In genomic region chr5:16237972-16238371, GRCm38 (mm10) we compare ENCODE assay signal across 9 mouse cellular contexts.
DNase-seq lines count a peak whose midpoint lies in the region; ATAC-seq lines count a peak whose summit lies in the region.
"Had no signal": no experiment of that assay in that cellular context is flagged by ENCODE, and none has a peak within 500 bp of the region (broad histone marks: within the 10 kb centered on the region; RNA-seq: fewer than 3 reads in every experiment).

No protein-coding gene starts in this region.

- H3K4me2 ChIP-seq in heart, embryonic 11.5 days, result no peak overlapping the region
- H3K4me2 ChIP-seq in forebrain, embryonic 13.5 days, result no peak overlapping the region
- H3K4me2 ChIP-seq in hindbrain, embryonic 11.5 days (replicated peaks; ENCODE audit: low read depth, low read length), result no peak overlapping the region

- no peak overlapping the region for H3K4me3 ChIP-seq in heart, embryonic 11.5 days (ENCODE audit: low read depth, low read length)
- H3K4me3 ChIP-seq in forebrain, embryonic 13.5 days, result no peak overlapping the region
- H3K4me3 ChIP-seq in hindbrain, embryonic 11.5 days (ENCODE audit: low read depth, low read length), result no peak overlapping the region

- DNase-seq in heart, adult 18-20 months, result peak; percentile 77 to 81
- DNase-seq in hindbrain, embryonic 11.5 days (ENCODE audit: low spot score), result peak; percentile 46
- DNase-seq in lung, postnatal 4 days, result peak; percentile 56 to 83
- no peak for DNase-seq in spleen, postnatal 14 days (ENCODE audit: low spot score in 2 of 2)
- no peak for DNase-seq in cerebellum, adult 9-10 months

- H3K9me3 ChIP-seq in heart, embryonic 11.5 days (replicated peaks; ENCODE audit: control insufficient read depth, low read length), result no peaks in the 10 kb centered on the region
- no peaks in the 10 kb centered on the region for H3K9me3 ChIP-seq in forebrain, embryonic 13.5 days (replicated peaks)
- H3K9me3 ChIP-seq in hindbrain, embryonic 11.5 days (ENCODE audit: control insufficient read depth, low read length), result no peaks in the 10 kb centered on the region

- ATAC-seq in heart, embryonic 11.5 days (replicated peaks; ENCODE audit: insufficient number of reproducible peaks, low FRiP score, low TSS enrichment), result no peak
- ATAC-seq in forebrain, embryonic 13.5 days, result peak; percentile 75
- peak; percentile 85 for ATAC-seq in hindbrain, embryonic 11.5 days (ENCODE audit: low FRiP score)
- ATAC-seq in CD4-positive, CD25-positive, alpha-beta regulatory T cell, adult 4 months, result no peak

- H3K36me3 ChIP-seq in heart, embryonic 11.5 days (ENCODE audit: control insufficient read depth, insufficient read depth, low read length), result no peaks in the 10 kb centered on the region
- H3K36me3 ChIP-seq in forebrain, embryonic 13.5 days (ENCODE audit: poor library complexity, severe bottlenecking), result no peaks in the 10 kb centered on the region
- no peaks in the 10 kb centered on the region for H3K36me3 ChIP-seq in hindbrain, embryonic 11.5 days (ENCODE audit: control insufficient read depth, insufficient read depth, low read length)

- no peak overlapping the region for H3K27ac ChIP-seq in heart, embryonic 11.5 days (ENCODE audit: low read depth, low read length)
- peak overlapping the region; percentile 60; the same call in 1 of the 2 replicates for H3K27ac ChIP-seq in forebrain, embryonic 13.5 days
- H3K27ac ChIP-seq in hindbrain, embryonic 11.5 days (ENCODE audit: low read depth, low read length), result no peak overlapping the region
- H3K27ac ChIP-seq: macrophage had no signal

- no peak overlapping the region for H3K9ac ChIP-seq in heart, embryonic 11.5 days (ENCODE audit: low read depth, low read length)
- H3K9ac ChIP-seq in forebrain, embryonic 13.5 days, result no peak overlapping the region
- H3K9ac ChIP-seq in hindbrain, embryonic 11.5 days (ENCODE audit: low read depth, low read length), result no peak overlapping the region

- 56% methylated on average over 5 of the region's 5 CpGs for WGBS in heart, embryonic 11.5 days (ENCODE audit: insufficient replicate concordance)
- WGBS in forebrain, embryonic 13.5 days, result 17% methylated on average over 5 of the region's 5 CpGs
- 53% methylated on average over 5 of the region's 5 CpGs for WGBS in hindbrain, embryonic 11.5 days

- no peaks in the 10 kb centered on the region for H3K4me1 ChIP-seq in heart, embryonic 11.5 days (ENCODE audit: control insufficient read depth, insufficient read depth, low read length)
- H3K4me1 ChIP-seq in forebrain, embryonic 13.5 days, result peaks cover 40% of the 10 kb centered on the region
- H3K4me1 ChIP-seq in hindbrain, embryonic 11.5 days (replicated peaks; ENCODE audit: control insufficient read depth, insufficient read depth, low read length), result no peaks in the 10 kb centered on the region

- no peaks in the 10 kb centered on the region for H3K27me3 ChIP-seq in heart, embryonic 11.5 days (ENCODE audit: control insufficient read depth, insufficient read depth, low read length)
- no peaks in the 10 kb centered on the region for H3K27me3 ChIP-seq in forebrain, embryonic 13.5 days
- H3K27me3 ChIP-seq in hindbrain, embryonic 11.5 days (ENCODE audit: control insufficient read depth, insufficient read depth, low read length), result no peaks in the 10 kb centered on the region

Comparison
In these comparisons a context has a peak if more than half of its experiments do, and no peak if none do; other contexts are left out.
1. DNase-seq: peak in heart, adult 18-20 months (2 of 2), hindbrain, embryonic 11.5 days (single experiment) and lung, postnatal 4 days (2 of 2); none in spleen, postnatal 14 days (0 of 2) and cerebellum, adult 9-10 months (single experiment).
2. ATAC-seq: peak in forebrain, embryonic 13.5 days (single experiment) and hindbrain, embryonic 11.5 days (single experiment); none in heart, embryonic 11.5 days (single experiment) and CD4-positive, CD25-positive, alpha-beta regulatory T cell, adult 4 months (single experiment).